Mouse (Mus musculus) telencephalon, adult 2 months (tissue): Measurements from ENCODE around the gene Ivl.

Experiments
- DNase-seq: peaks from one replicate; pipeline ENCODE4 v3.0.0-alpha.2; 2011; ENCODE audit warnings: low read depth, low spot score

The Ivl gene

GRCm38 (mm10) chr3:92573449-92574041, at the start of gene Ivl:
Gene Ivl, minus strand, starts transcription at chr3:92573735.
- no peak for DNase-seq

- no peak for DNase-seq
These were observed 48.0 kb upstream of the Ivl start, which contains the start of gene Lce6a for GRCm38 (mm10) chr3:92621560-92621959. Gene Lce6a, minus strand, starts transcription at chr3:92621660.

GRCm38 (mm10) chr3:92609804-92610203, 36.3 kb upstream of the Ivl start:
- no peak for DNase-seq

GRCm38 (mm10) chr3:92607392-92607791, 33.9 kb upstream of the Ivl start, which contains the start of gene 2210017I01Rik:
Gene 2210017I01Rik, minus strand, starts transcription at chr3:92607492.
- no peak for DNase-seq

- peak; percentile 2 for DNase-seq
These were observed 28.6 kb upstream of the Ivl start for GRCm38 (mm10) chr3:92602169-92602568.

GRCm38 (mm10) chr3:92600456-92600855, 26.9 kb upstream of the Ivl start:
- no peak for DNase-seq

GRCm38 (mm10) chr3:92599973-92600372, 26.4 kb upstream of the Ivl start:
- no peak for DNase-seq

GRCm38 (mm10) chr3:92598429-92598828, 24.9 kb upstream of the Ivl start:
- no peak for DNase-seq

GRCm38 (mm10) chr3:92588858-92589257, 15.3 kb upstream of the Ivl start, which contains the start of gene Smcp:
Gene Smcp, minus strand, starts transcription at chr3:92588997.
- no peak for DNase-seq

- no peak for DNase-seq
These were observed 13.7 kb upstream of the Ivl start for GRCm38 (mm10) chr3:92587190-92587589.

GRCm38 (mm10) chr3:92585055-92585454, 11.5 kb upstream of the Ivl start:
- no peak for DNase-seq

- no peak for DNase-seq
These were observed 9.8 kb upstream of the Ivl start for GRCm38 (mm10) chr3:92583164-92583826.

GRCm38 (mm10) chr3:92579508-92579907, 6.0 kb upstream of the Ivl start:
- no peak for DNase-seq

- DNase-seq, result no peak
These were observed 5.3 kb upstream of the Ivl start for GRCm38 (mm10) chr3:92578652-92579413.

- DNase-seq, result no peak
These were observed 900 bp downstream of the Ivl start for GRCm38 (mm10) chr3:92572514-92573155.

- DNase-seq, result no peak
These were observed 4.8 kb downstream of the Ivl start for GRCm38 (mm10) chr3:92568752-92569151.

GRCm38 (mm10) chr3:92565418-92565817, 8.1 kb downstream of the Ivl start:
- no peak for DNase-seq

GRCm38 (mm10) chr3:92534411-92534810, 39.1 kb downstream of the Ivl start, which contains the start of gene 2310046K23Rik:
Gene 2310046K23Rik, minus strand, starts transcription at chr3:92534511.
- no peak for DNase-seq
